Mouse (Mus musculus) kidney, embryonic 14.5 days (tissue): ENCODE measurements around the gene Tdrd9. TPM values are rescaled to one million over a fixed set of nuclear protein-coding genes. Genes with fewer than 3 reads are reported as not detected.

Source experiments
- ATAC-seq: fragments of 200-750 bp; cut with Nextera tagmentation; 2 replicates; pipeline ENCODE4 v1.8.0; 2017; ENCODE audit warnings: moderate number of reproducible peaks, mild to moderate bottlenecking, moderate TSS enrichment, moderate library complexity; ENCODE audit not compliant: low FRiP score, low TSS enrichment
- H3K27ac ChIP-seq: fragments of 300-500 bp; sonication (generic); 2 replicates; pipeline ENCODE4 v1.5.1; 2014; ENCODE audit warnings: low read depth, mild to moderate bottlenecking, low read length, moderate library complexity, mixed read lengths
- H3K27me3 ChIP-seq: fragments of 300-500 bp; sonication (generic); 2 replicates; pipeline ENCODE4 v1.6.1; 2014; ENCODE audit warnings: mild to moderate bottlenecking, low read length; ENCODE audit not compliant: control insufficient read depth, insufficient read depth
- H3K36me3 ChIP-seq: fragments of 300-500 bp; sonication (generic); 2 replicates; pipeline ENCODE4 v1.6.1; 2014; ENCODE audit warnings: low read length, mixed read lengths; ENCODE audit not compliant: control insufficient read depth, insufficient read depth
- H3K4me1 ChIP-seq: fragments of 300-500 bp; sonication (generic); 2 replicates; pipeline ENCODE4 v1.6.1; 2014; ENCODE audit warnings: low read length, mixed read lengths; ENCODE audit not compliant: control insufficient read depth, insufficient read depth
- H3K4me2 ChIP-seq: fragments of 300-500 bp; sonication (generic); replicated peaks from 2 replicates; pipeline ENCODE4 v1.6.1; 2014; ENCODE audit warnings: low read depth, mild to moderate bottlenecking, low read length
- H3K4me3 ChIP-seq: fragments of 300-500 bp; sonication (generic); 2 replicates; pipeline ENCODE4 v1.5.1; 2014; ENCODE audit warnings: mild to moderate bottlenecking, low read length
- H3K9ac ChIP-seq: fragments of 300-500 bp; sonication (generic); 2 replicates; pipeline ENCODE4 v1.6.1; 2014; ENCODE audit warnings: low read depth, mild to moderate bottlenecking, low read length, moderate library complexity
- H3K9me3 ChIP-seq: fragments of 300-500 bp; sonication (generic); 2 replicates; pipeline ENCODE4 v1.6.1; 2016; ENCODE audit warnings: low read length; ENCODE audit not compliant: control insufficient read depth
- WGBS: fragments of 180-500 bp; shearing (Covaris S2); extraction: QIAGEN DNeasy Blood & Tissue Kit; methylation state at CpG from one replicate; pipeline ENCODE4 v1.1.7; 2014; 5-methylcytosine and 5-hydroxymethylcytosine counted together
- polyA plus RNA-seq: library from polyadenylated mRNA; unstranded; fragments of >200 nt; fragmentation: Nextera tagmentation; extraction: Ambion mirVana; gene quantifications from 2 replicates; pipeline ENCODE4 v1.2.1, GENCODE M21; 2014

Gene Tdrd9
- polyA plus RNA-seq: 0.44 and 0.65 TPM in 2 replicates

DNA sequence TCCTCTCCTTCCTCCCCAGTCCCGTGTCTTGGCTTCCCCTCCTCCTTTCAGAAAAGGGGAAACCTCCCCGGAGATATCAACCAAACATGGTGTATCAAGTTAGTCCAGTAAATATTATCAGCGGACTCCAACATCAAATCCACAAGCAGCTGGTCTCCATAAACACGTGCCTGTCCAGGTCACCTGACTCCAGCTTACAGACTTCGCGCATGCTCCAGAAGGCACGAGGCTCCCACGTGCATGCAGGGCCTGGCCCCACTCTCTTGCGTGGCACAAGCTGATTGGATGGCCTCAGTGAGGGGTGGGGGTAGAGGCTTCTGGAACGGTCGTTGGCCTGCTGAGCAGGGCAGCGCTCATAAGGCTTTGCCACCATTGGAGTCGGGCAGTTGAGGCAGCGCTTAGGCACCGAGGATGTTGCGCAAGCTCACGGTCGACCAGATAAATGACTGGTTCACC is at the start of gene Tdrd9:
TSS of gene Tdrd9 (plus strand) at position 329 of the 456 bp plus-strand sequence.
- H3K27ac ChIP-seq: no peak within 1 kb of the TSS
- no peaks in the 10 kb centered on the region for H3K27me3 ChIP-seq
- no peak for ATAC-seq
- H3K4me1 ChIP-seq: 0 out of 2 replicates have a peak, but pooled peaks cover under 1% of the 10 kb centered on the region
- no peak within 1 kb of the TSS for H3K4me3 ChIP-seq
- no peaks in the 10 kb centered on the region for H3K36me3 ChIP-seq
- WGBS: 82% methylated on average over 18 of the region's 18 CpGs
- H3K9me3 ChIP-seq: no peaks in the 10 kb centered on the region
- no peak within 1 kb of the TSS for H3K9ac ChIP-seq
- H3K4me2 ChIP-seq: no peak within 1 kb of the TSS

DNA sequence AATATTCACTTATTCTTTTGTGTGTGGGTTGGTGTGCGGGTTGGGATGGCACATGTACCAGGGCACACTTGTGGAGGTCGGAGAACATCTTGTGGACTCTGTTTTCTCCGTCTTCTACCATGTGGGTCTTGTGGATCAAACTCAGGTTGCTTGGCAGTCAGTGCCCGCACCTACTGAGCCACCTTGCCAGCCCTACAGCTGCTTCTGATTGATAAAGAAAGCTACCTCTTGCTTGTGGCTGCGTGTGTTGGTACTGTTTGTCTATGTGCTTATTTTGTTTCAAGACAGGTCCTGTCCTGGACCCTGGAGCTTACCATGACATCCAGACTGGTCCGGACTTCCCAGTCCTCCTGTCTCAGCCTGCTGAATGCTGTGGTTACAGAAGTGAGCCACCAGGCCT is 48.2 kb upstream of the Tdrd9 start:
- no peaks in the 10 kb centered on the region; the same call in 1 of the 2 replicates for H3K4me1 ChIP-seq
- no peak overlapping the region for H3K4me3 ChIP-seq
- no peak overlapping the region for H3K27ac ChIP-seq
- no peak overlapping the region for H3K4me2 ChIP-seq
- no peak overlapping the region for H3K9ac ChIP-seq
- WGBS: 91% methylated on average over 6 of the region's 6 CpGs
- no peaks in the 10 kb centered on the region for H3K27me3 ChIP-seq
- H3K36me3 ChIP-seq: no peaks in the 10 kb centered on the region
- no peaks in the 10 kb centered on the region for H3K9me3 ChIP-seq
- no peak for ATAC-seq

DNA sequence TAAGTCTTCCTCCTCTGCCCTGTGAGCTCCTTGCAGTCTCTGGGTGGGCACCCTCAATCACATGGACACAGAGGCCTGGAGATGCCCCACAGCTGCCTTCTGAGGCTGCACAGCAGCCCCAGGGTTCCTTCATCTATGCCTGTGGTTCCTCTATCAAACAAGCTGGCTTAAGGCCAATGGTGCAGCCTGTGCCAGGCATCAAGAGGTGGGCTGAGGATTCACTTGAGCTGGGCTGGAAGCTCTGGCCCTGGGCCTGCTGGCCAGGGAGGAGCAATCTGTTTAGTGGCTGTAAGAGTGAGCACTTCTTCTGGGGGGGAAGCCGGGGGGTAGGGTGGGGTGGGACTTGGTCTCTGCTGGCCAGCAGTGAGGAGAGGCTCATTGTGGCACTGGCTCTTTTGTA is 44.0 kb upstream of the Tdrd9 start:
- no peak overlapping the region for H3K27ac ChIP-seq
- ATAC-seq: no peak

DNA sequence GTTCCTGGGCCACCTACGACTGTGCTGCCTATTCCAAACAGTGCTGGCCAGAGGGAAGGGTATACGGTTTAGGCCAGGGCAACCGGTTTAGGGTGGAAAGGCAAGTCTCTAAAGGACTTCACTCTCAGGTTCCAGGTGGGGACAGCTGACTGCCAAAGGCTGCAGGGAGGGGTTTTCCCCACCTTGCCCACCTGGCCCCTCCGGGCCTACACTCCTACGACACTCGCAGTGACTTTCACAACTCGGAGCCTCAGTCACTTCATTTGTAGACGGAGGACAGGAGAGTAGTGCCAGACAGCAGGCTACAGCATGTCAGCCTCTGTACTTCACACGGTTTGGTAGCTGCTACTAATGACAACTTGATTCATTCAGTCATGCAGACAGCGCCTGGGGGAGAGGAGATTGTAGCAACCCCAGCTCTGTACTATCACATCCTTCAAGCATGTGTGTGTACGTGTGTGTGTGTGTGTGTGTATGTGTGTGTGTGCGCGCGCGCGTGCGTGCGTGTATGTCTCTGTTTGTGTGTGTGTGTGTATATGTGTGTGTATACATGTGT is 42.9 kb upstream of the Tdrd9 start:
- H3K27ac ChIP-seq: no peak overlapping the region
- 76% methylated on average over 18 of the region's 18 CpGs for WGBS
- no peak for ATAC-seq
- no peak overlapping the region for H3K9ac ChIP-seq
- peaks cover 20% of the 10 kb centered on the region for H3K4me1 ChIP-seq
- no peak overlapping the region for H3K4me3 ChIP-seq
- no peak overlapping the region for H3K4me2 ChIP-seq
- no peaks in the 10 kb centered on the region for H3K9me3 ChIP-seq
- H3K27me3 ChIP-seq: no peaks in the 10 kb centered on the region
- no peaks in the 10 kb centered on the region for H3K36me3 ChIP-seq

More for the DNA sequence above, 44.0 kb upstream of the Tdrd9 start:
- no peaks in the 10 kb centered on the region for H3K9me3 ChIP-seq
- no peaks in the 10 kb centered on the region for H3K27me3 ChIP-seq
- H3K36me3 ChIP-seq: no peaks in the 10 kb centered on the region
- H3K4me1 ChIP-seq: peaks cover 9% of the 10 kb centered on the region; the same call in 1 of the 2 replicates
- 80% methylated on average over 1 of the region's 1 CpGs for WGBS
- H3K4me3 ChIP-seq: no peak overlapping the region
- H3K4me2 ChIP-seq: no peak overlapping the region
- H3K9ac ChIP-seq: no peak overlapping the region

DNA sequence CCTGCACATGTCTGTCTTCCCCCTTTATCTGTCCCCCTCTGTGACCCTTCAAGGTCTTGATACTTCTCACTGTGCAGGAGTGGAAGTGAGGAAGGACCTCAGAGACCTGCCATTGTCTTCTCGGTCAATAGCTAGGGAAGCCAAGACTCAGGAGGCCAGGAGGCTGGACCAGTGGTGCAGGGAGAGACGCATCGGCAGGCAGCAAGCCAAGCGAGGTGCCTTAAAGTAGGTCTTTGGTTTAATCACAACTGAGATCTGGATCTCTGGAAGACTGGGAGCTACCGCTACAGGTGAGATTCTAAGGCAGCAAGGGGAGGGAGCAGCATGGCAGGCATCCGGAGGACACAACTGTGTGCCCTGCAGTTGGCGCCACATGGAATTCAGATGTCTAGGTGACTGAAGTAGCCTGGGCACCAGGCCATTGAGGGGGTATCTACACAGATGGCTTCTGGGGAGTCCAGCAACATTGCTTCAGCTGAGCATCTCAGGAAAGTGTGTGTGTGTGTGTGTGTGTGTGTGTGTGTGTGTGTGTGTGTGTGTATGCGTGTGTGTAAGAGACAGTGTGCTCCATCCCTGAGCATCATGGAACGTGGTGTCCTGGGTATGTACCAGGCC is 39.8 kb upstream of the Tdrd9 start:
- no peak overlapping the region for H3K27ac ChIP-seq
- 75% methylated on average over 9 of the region's 9 CpGs for WGBS
- no peak for ATAC-seq
- no peaks in the 10 kb centered on the region for H3K9me3 ChIP-seq
- peaks cover 34% of the 10 kb centered on the region for H3K4me1 ChIP-seq
- no peaks in the 10 kb centered on the region for H3K27me3 ChIP-seq
- H3K9ac ChIP-seq: no peak overlapping the region
- H3K4me2 ChIP-seq: no peak overlapping the region
- no peaks in the 10 kb centered on the region for H3K36me3 ChIP-seq
- no peak overlapping the region for H3K4me3 ChIP-seq

DNA sequence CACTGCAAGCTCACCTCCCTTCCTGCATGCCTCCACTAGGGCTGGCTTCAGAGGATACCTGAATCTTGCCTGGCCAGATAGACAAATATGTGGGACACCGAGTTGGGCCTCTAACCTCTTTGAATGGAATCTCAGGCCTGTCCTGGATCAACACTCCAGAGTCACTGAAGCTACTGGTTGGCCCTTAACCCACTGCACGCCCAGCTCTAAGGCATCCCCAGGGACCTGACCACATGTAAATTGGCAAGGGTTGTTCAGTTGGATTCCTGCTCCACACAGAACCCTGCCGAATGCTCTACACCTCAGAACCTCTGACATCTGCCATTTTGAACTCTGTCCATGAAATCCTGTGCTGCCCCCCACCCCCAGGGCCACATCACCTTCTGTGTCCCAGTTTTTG is 38.8 kb upstream of the Tdrd9 start:
- H3K9ac ChIP-seq: no peak overlapping the region
- no peaks in the 10 kb centered on the region for H3K9me3 ChIP-seq
- H3K27me3 ChIP-seq: no peaks in the 10 kb centered on the region
- H3K36me3 ChIP-seq: no peaks in the 10 kb centered on the region
- WGBS: 50% methylated on average over 3 of the region's 3 CpGs
- no peak overlapping the region for H3K4me3 ChIP-seq
- no peak for ATAC-seq
- H3K4me1 ChIP-seq: peaks cover 44% of the 10 kb centered on the region
- H3K27ac ChIP-seq: peak overlapping the region; percentile 47; the same call in 1 of the 2 replicates
- H3K4me2 ChIP-seq: no peak overlapping the region

DNA sequence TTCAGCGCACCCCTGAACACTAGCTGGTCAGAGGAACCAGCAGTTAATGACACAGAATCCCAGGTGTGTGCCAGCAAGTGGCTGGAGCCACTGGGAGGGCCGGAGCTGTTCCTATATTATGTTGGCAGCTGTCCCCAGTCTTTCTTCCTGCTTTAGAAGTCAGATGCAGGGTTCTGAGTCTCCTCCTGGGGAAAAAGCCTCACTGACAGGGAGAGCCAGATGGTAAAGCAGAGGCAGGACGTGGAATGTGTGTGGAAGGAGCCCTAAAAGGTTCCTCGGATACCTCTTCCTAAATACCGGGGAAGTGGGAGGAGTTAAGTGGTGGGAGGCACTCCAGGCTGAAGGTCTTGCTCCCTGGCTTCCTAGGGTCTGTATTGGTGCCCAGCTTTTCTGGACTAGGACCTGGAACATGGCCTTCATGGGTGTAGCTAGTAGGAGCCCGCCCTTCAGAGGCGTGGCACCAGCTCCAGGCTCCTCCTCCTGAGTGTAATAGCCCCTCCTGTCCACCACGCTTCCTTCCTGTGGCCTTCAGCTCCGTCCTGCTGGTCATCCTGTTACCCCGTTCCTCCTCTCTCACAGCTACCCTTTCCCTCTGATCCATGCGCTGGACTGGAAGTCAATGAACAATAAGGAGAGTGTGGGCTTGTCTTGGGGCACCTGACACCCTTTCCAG is 38.2 kb upstream of the Tdrd9 start:
- 38% methylated on average over 11 of the region's 11 CpGs for WGBS
- Histone ChIP-seq H3K4me3 (no peak overlapping the region), H3K36me3 (no peaks in the 10 kb centered on the region), H3K4me2 (peak overlapping the region; percentile 10; the same call in 1 of the 2 replicates), H3K27me3 (no peaks in the 10 kb centered on the region), H3K9me3 (no peaks in the 10 kb centered on the region), H3K27ac (peak overlapping the region; percentile 47; the same call in 1 of the 2 replicates), H3K4me1 (peaks cover 51% of the 10 kb centered on the region), H3K9ac (0 out of 2 replicates have a peak overlapping the region, but pooled peaks have one; percentile 7)
- peak; percentile 41; the same call in 1 of the 2 replicates for ATAC-seq

DNA sequence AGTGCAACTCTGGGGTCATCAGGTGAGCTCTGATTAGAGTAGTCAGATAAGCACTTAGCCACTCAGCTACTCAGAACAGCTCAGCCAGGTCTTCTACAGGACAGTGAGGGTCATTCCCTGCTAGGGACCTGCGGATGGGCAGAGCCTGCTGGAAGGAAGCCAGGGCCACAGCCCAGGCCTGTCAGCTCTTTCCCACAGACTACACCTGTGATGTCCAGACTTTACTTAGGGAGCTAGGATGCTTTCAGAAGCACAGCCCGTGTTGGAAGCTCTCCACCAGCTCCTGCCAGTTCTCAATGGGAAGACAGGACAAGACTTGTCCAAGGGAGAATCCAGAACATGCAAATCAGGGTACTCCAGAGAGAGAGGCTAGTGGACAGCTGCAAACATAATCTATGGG is 37.4 kb upstream of the Tdrd9 start:
- H3K27me3 ChIP-seq: no peaks in the 10 kb centered on the region
- H3K4me1 ChIP-seq: peaks cover 50% of the 10 kb centered on the region
- no peak overlapping the region for H3K9ac ChIP-seq
- no peak overlapping the region for H3K4me3 ChIP-seq
- H3K36me3 ChIP-seq: no peaks in the 10 kb centered on the region
- 81% methylated on average over 2 of the region's 2 CpGs for WGBS
- no peak for ATAC-seq
- no peaks in the 10 kb centered on the region for H3K9me3 ChIP-seq
- H3K27ac ChIP-seq: no peak overlapping the region
- no peak overlapping the region for H3K4me2 ChIP-seq
